Mouse (Mus musculus) 3134 (cell line): ENCODE results near the gene Afap1l2.

Source experiments
- DNase-seq: peaks from one replicate; pipeline ENCODE4 v3.0.0-alpha.2; 2011; ENCODE audit warnings: low spot score; ENCODE audit not compliant: insufficient read length; ENCODE audit errors: extremely low read depth

The Afap1l2 gene

DNA sequence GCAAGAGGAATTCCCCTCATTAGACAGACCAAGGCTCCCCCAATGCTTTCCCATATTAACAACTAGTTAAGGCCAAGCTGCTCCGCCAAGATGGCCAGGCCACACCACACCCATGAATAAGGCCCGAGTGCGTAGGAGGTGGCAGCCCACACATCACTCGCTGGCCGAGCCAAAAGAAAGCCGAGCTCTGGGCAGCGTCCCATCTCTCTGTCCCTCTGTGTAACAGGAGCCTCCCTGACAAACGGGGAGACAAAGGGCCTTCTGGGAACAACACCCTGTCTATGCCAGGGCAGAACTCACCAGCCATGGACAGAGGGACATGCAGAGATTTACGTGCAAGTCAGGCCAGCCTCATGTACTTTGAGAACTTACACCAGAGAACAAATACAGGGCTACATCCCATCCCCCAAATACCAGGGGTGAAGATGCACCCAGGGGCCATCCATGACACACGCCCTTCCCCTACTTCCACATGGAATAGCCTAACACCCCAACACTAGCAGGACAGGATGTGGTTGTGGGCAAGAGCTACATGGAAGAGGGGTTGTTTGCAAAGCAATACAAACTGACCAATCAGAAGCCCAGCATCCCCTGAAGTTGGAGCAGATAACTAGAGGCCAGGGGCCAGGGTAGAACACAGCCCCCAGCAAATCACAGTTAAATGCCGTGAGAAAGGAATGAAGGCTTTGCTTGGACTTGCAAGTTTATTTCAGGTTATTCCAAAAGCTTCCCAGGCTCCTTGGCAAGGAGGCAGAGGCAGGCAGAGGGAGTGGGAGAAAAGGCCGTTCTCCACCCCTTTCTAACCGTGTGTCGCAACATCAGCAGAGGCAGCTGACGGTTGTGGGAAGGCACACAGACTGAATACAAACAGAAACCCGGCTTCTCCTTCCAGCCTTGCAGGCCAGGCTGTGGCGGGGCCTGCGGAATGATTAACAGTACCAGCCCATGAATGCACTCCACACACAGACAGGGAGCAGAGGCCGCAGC, 30.8 kb downstream of the Afap1l2 start:
- DNase-seq = peak; percentile 83

GRCm38 (mm10) chr19:56976515-56976914, 31.5 kb downstream of the Afap1l2 start:
- peak; percentile 79 for DNase-seq

GRCm38 (mm10) chr19:56975502-56975901, 32.5 kb downstream of the Afap1l2 start:
- no peak for DNase-seq

DNA sequence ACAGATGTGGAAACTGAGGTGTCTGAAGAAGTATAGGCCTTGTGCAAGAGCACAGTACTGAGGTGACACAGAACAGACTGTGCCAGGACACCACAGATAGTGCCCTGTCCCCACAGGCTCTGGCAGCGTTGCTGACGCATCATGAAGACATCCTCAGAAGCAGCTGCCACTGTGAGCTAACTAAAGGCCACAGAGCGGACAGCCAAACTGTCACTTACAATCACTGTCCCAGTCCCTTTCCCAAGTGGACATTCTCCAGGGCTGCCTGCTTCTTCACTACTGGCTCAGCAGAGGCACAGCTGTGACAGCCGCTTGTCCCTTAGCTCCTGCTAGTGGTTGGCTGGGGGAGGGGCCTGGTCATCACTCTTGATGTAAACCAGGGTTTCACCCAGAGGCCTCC, 33.9 kb downstream of the Afap1l2 start:
- peak; percentile 65 for DNase-seq

DNA sequence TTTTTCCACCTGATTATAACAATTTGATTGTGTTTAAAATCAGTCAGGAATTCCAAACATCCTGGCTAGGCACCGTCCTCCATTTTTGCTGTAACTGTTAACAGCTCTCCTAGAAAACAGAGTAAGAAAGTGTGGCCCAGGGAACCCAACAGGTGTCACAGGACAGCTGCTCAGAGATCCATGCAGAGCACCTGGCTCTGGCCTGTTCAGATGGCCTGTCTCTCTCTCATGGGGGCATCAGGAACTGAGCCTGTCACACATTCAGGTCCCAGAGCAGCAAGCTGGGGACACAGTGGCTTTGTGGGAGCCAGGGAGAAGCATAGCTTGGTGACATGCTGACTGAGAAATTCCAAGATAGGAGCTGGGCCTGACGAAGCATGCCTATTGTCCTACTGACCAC, 35.3 kb downstream of the Afap1l2 start:
- no peak for DNase-seq

- no peak for DNase-seq
Measured at GRCm38 (mm10) chr19:56971347-56971746, 36.7 kb downstream of the Afap1l2 start.

- no peak for DNase-seq
Measured at GRCm38 (mm10) chr19:56963876-56964275, 44.2 kb downstream of the Afap1l2 start.

GRCm38 (mm10) chr19:56959601-56960000, 48.4 kb downstream of the Afap1l2 start:
- DNase-seq = no peak

- DNase-seq = no peak
Measured at GRCm38 (mm10) chr19:56959057-56959456, 49.0 kb downstream of the Afap1l2 start.

DNA sequence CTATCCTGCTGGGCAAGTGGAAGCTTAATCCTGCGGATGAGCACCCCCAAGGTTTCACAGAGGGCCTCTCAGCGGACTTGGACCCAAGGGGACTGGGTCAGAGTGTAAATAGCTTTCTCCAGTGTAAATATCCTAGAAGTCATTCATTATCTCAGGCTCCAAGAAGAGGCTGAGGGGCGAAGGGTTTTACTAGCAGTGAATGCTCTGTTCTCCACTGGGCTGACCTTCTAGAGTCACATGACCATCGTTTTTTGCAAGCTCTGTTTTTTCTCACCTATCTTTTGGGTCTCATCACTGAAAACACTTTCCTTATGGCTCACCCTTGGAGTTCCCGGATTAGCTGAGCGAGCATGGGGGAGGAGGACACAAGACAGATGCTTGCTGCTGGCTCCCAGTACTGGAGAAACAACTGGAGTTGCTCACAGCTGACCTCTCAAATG, 49.4 kb downstream of the Afap1l2 start:
- DNase-seq = no peak

DNA sequence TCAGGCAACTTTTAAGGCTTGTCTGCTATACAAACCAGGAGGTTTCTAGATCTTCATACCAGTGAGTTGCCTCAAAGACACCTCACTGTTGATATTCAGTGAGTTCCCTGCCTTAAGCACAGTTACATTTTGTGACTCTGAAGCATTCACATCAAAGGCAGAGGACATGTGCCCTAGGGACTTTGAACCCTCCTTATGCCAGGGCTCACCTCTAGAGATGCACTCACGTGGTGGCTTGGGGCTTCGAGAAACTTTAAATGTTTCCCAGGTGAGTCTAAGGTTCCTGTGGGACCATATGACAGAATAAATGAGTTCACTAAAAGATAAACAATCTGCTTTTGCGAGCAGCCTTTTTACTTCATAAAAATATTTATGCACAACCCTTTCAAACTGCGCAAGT, 50.0 kb downstream of the Afap1l2 start:
- no peak for DNase-seq

DNA sequence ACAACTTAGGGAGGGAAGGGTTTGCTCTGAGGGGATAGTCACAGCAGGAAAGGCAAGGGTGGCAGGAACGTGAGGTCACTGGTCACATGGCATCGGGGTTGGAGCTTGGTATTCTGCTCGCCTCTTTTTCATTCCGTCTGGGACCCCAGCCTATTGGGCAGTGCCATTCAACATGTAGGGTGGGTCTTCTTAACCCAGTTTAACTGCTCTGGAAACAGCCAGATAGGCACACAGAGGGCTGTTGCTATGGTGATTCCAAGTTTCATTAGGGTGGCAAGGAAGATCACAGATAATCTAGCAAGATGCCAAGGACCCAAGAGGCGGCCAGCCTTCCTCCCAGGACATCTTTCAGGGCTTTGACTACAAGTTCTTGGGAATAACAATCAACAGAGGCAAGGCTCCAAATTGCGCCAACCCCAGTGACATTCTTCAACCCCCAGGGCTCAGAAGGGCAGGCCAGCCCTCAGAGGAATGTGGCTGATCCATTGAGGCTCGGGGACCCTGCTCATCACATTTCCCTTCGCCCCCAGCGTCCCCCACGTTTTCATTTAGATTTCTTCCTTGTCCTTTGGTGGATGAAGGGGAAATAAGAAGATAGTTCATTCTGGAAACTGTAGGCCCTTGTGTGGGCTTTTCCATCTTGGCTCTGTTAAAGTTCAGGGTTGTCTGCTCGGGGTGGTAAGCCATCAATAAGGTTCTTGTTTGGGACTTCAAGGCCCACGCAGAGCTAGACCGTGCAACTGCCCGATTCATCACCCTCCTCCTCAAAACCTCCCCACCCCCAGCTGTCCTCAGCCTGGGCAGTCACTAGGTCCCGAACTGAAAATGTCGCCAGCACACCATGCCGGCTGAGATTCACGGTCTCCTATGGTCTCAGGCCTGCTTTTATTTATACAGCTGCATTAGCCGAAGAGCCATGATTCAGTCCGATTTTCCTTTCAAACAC, 52.2 kb downstream of the Afap1l2 start:
- DNase-seq = no peak

GRCm38 (mm10) chr19:56954857-56955256, 53.2 kb downstream of the Afap1l2 start:
- no peak for DNase-seq

- DNase-seq = no peak
Measured at GRCm38 (mm10) chr19:56953856-56954255, 54.2 kb downstream of the Afap1l2 start.

GRCm38 (mm10) chr19:56950818-56951217, 57.2 kb downstream of the Afap1l2 start:
- DNase-seq = no peak

DNA sequence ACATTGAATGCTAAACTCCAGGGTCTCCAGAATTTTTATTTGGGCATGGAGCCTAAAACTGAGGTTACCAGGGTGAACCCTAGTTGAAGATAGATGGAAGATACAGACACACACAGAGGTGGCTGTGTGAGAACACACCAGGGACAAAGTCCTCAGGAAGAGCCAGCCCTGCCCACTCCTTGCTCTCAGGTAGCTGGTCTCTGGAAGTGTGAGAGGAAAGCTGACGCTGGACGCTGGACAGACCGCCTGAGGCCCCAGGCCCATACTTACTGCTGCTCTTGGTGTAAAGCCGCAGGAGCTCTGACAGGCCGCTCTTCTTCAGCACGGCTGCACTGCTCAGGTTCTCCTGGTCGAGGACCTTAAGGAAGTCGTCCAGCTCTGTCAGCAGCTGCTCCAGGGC, 58.2 kb downstream of the Afap1l2 start:
- DNase-seq = no peak

- DNase-seq = no peak
Measured at GRCm38 (mm10) chr19:56947971-56948610, 59.9 kb downstream of the Afap1l2 start.

DNA sequence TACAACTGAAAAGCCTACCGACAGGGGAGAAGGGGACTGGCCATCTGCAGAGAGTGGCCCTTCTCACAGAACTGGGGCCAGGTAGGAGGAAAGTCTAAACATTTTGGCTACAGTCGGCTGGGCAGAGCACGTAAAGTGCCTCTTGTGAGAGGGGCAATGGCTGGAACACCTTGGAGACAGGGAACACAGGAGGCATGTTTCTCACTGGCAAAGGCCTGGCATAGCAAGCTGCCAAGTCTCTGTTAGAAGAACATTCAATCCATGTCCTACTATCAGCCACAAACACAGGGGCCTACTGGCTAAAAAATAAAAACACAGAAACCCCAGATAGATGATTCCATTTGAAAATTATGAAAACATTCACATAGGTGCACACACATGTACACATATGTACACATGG, 61.3 kb downstream of the Afap1l2 start:
- no peak for DNase-seq

- DNase-seq = no peak
Measured at GRCm38 (mm10) chr19:56946277-56946676, 61.8 kb downstream of the Afap1l2 start.

- no peak for DNase-seq
Measured at GRCm38 (mm10) chr19:56945621-56946020, 62.4 kb downstream of the Afap1l2 start.

- DNase-seq = no peak
Measured at GRCm38 (mm10) chr19:56944826-56945225, 63.2 kb downstream of the Afap1l2 start.
